Comparison of ENCODE assay signal across 10 mouse cellular contexts in the genomic region with DNA sequence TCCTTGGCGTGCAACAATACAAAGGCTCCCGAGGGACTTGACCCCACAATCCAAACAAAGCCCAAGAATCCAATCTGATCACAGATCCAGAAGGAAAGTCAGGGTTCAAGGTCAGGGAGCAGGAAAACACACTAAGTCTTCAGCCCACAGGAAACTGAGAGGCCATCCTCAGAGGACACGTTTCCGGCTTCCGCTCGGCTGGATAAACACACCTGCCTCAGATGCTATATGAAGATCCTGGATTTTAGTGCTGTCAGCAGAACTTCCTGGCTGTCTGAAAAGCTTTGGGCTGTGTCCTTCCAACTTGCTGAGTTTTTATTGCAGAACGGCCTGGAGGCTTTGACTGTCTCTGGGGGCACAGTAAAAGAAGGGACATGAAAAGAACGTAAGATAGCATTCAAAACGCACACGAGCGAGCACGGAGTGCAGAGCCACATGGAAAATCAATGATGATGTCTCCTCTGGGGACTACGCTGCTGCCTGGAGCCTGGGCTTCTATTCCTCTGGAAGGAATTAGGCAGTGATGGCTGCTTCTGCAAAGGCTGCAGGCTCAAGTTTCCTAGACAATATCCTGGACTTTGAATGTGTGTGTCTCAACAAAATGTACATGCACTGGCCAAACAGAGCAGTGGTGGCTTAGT.
DNase-seq lines count a peak whose midpoint lies in the region; ATAC-seq and TF ChIP-seq lines count a peak whose summit lies in the region.
"Had no signal": no experiment of that assay in that cellular context is flagged by ENCODE, and none has a peak within 500 bp of the region (broad histone marks: within the 10 kb centered on the region; RNA-seq: fewer than 3 reads in every experiment).

No protein-coding gene starts in this region.

- ATAC-seq in midbrain, embryonic 11.5 days (ENCODE audit: low FRiP score), result 0 out of 2 replicates have a peak, but pooled peaks have one; percentile 40
- no peak for ATAC-seq in intestine, embryonic 15.5 days
- ATAC-seq: activated CD4-positive, CD25-positive, alpha-beta regulatory T cell, adult 4 months had no signal

- WGBS in midbrain, embryonic 11.5 days, result 55% methylated on average over 13 of the region's 13 CpGs
- 49% methylated on average over 13 of the region's 13 CpGs for WGBS in intestine, embryonic 15.5 days

- H3K9me3 ChIP-seq in midbrain, embryonic 11.5 days (ENCODE audit: control insufficient read depth, low read length), result no peaks in the 10 kb centered on the region
- H3K9me3 ChIP-seq in intestine, embryonic 15.5 days, result no peaks in the 10 kb centered on the region

- intact Hi-C loops in gastrocnemius, adult 2 months (cut with DNase I), result no loop called here

- no peak overlapping the region for H3K4me3 ChIP-seq in gastrocnemius, adult 2 months
- H3K4me3 ChIP-seq in brown adipose tissue, adult 24 weeks (ENCODE audit: insufficient read depth, low read depth, low read length), result no peak overlapping the region
- no peak overlapping the region for H3K4me3 ChIP-seq in midbrain, embryonic 11.5 days (ENCODE audit: low read depth, low read length)
- H3K4me3 ChIP-seq in intestine, embryonic 15.5 days (replicated peaks), result no peak overlapping the region
- H3K4me3 ChIP-seq: erythroblast, embryonic 14.5 days had no signal

- peaks cover 11% of the 10 kb centered on the region for H3K4me1 ChIP-seq in brown adipose tissue, adult 24 weeks (ENCODE audit: control insufficient read depth, insufficient read depth, insufficient read length, low read length)
- no peaks in the 10 kb centered on the region; the same call in 1 of the 2 replicates for H3K4me1 ChIP-seq in midbrain, embryonic 11.5 days (ENCODE audit: control insufficient read depth, insufficient read depth, low read length)
- H3K4me1 ChIP-seq in intestine, embryonic 15.5 days (replicated peaks), result 0 out of 2 replicates have a peak, but pooled peaks cover 9% of the 10 kb centered on the region

- no peaks in the 10 kb centered on the region for H3K27me3 ChIP-seq in midbrain, embryonic 11.5 days (ENCODE audit: control insufficient read depth, insufficient read depth, low read length)
- H3K27me3 ChIP-seq in intestine, embryonic 15.5 days (replicated peaks), result no peaks in the 10 kb centered on the region

- peak; percentile 20 for DNase-seq in gastrocnemius, adult 2 months
- no peak for DNase-seq in gastrocnemius, postnatal 4 days (ENCODE audit: low spot score in 2 of 2)
- DNase-seq in kidney, adult 11 months, result peak; percentile 33
- DNase-seq in midbrain, embryonic 11.5 days (ENCODE audit: low spot score, missing footprints), result peak; percentile 84
- DNase-seq in c-Kit-positive CD71-positive TER-119-positive erythroid progenitor cells, embryonic 14.5 days (ENCODE audit: low spot score), result no peak
- DNase-seq in natural killer cell, adult 2 months (ENCODE audit: low spot score in 2 of 2), result no peak

- H3K9ac ChIP-seq in midbrain, embryonic 11.5 days (ENCODE audit: low read length), result no peak overlapping the region
- no peak overlapping the region for H3K9ac ChIP-seq in intestine, embryonic 15.5 days

- no peak for TF ChIP-seq CTCF in gastrocnemius, adult 2 months (IDR thresholded peaks at IDR 0.05)

- H3K4me2 ChIP-seq in midbrain, embryonic 11.5 days, result no peak overlapping the region
- no peak overlapping the region for H3K4me2 ChIP-seq in intestine, embryonic 15.5 days (replicated peaks)

- H3K36me3 ChIP-seq in midbrain, embryonic 11.5 days (ENCODE audit: control insufficient read depth, insufficient read depth, low read length), result no peaks in the 10 kb centered on the region
- H3K36me3 ChIP-seq in intestine, embryonic 15.5 days, result no peaks in the 10 kb centered on the region

- H3K27ac ChIP-seq in gastrocnemius, adult 2 months, result no peak overlapping the region; the same call in 1 of the 2 replicates
- H3K27ac ChIP-seq in brown adipose tissue, adult 24 weeks (replicated peaks; ENCODE audit: low read depth, low read length), result peak overlapping the region; percentile 14; the same call in 1 of the 2 replicates
- H3K27ac ChIP-seq in midbrain, embryonic 11.5 days (ENCODE audit: low read depth, low read length), result no peak overlapping the region
- no peak overlapping the region for H3K27ac ChIP-seq in intestine, embryonic 15.5 days

Comparison
In these comparisons a context has a peak if more than half of its experiments do, and no peak if none do; other contexts are left out.
1. DNase-seq: peak in gastrocnemius, adult 2 months (single experiment), kidney, adult 11 months (single experiment) and midbrain, embryonic 11.5 days (single experiment); none in gastrocnemius, postnatal 4 days (0 of 2), c-Kit-positive CD71-positive TER-119-positive erythroid progenitor cells, embryonic 14.5 days (single experiment) and natural killer cell, adult 2 months (0 of 2).